Mouse (Mus musculus) kidney, adult 18-20 months (tissue): ENCODE data around the gene Rnf151.

Experiments
- DNase-seq: peaks from one replicate; pipeline ENCODE4 v3.0.0; 2021

The Rnf151 gene

DNA sequence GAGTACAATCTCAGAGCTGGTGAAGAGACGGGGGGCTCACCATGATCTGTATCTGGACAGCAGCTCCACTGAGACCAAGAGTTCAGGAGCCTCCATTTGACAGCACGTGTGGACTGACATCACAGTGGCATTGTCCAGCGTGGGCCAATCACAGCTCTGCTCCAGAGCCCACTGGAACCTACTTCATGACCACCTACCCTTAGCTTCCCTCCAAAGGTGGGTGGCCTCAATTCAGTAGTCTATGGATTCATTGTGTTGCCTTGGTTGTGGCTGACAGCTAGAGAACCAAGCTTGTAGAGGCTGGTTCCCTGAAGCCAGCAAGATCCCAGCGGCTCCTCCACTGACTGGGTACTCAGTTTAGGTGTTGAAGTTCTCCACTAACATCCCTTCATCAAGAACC lies at the start of gene Rnf151, which contains the start of gene Rps2:
Rnf151 (minus strand) TSS at position 121 of the 400 bp plus-strand sequence.
Rps2 (plus strand) TSS at position 174 of the 400 bp plus-strand sequence.
- DNase-seq: no peak

DNA sequence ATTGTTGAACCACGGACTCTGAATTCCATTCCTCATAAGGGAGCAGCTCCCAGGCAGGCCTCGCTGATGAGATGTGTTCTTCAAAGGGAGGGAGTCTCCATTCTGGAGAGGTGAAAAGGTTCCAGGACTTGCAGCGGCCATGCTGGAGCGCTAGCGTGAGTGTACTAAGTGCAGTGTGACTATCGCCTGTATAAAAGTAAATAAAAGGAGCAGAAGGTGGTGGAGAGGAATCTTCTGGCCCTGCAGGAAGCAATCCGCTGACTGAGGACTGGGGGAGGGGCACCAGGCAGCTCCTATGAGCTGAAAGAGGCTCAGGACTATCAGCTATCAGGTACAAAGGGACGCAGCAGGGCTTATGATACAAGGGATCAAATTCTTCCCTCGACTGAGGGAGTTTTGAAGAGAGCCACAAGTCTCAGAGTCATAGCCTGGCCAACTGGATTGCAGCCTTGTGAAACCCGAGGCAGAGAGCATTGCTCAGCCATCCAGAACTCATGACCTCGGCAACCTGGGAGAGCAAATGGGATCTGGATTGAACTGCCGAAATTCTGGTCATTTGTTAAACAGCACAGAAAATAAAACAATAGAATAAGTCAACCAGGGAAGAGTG lies 48.5 kb upstream of the Rnf151 start:
- DNase-seq: peak; percentile 49

DNA sequence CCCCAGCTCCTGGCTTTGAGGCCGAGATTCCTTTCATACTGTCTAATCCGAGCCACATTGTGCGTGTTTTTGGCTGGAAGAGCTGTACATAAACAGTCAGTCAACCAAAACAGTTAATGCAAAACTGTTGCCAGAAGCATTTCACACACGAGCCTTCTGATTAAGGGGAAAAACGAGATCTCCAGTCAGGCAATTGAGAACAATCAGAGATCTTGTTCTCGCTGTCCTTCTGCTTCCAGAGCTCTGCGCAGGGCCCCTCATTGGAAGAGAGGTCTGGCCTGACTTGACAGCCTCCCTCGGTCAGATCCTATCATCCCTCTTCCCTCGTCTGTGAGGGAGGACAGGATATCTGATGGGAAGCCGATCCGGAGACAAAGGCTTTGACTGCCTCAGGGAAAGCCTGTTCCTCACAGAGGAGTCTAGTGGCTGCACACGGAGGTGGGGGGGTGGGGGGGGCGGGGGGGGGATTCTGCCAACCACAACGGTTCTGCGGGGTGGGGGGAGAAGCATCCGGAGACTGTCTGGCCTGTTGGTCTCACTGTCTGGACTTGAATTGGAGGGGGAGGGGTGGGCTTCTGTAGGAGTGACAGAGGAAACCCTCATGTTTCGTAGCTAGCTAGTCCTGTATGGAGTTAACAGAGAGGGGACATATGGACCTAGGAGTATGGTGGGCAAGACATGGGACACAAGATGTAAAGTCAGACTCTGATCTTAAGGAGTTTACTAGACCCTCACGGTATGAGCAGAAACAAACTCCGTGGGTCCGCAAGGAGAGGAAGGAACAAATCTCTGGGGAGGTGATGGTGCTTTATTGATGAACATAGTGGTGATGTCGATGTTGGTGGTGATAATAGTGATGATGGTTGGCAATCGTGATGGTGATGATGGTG lies 47.4 kb upstream of the Rnf151 start:
- DNase-seq: no peak

DNA sequence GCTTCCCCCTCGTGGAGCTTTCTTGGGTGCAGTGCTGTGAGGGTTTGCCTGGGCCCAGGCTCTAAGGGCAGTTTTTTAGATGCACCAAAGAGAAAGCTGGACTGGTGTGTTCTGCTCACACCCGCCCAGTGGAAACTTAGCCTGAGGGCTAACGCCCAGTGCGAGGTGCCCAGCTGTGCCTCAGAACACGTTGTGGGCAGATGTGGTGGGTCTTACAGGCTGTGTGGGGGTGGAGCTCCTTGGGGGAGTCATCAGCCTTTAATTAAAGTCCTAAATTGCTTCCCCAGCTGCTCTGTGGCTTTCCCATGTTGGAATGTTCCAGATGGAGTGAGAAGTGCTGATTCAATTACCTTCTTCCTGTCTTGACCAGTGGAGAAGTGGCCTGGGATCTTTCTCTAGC lies 43.3 kb upstream of the Rnf151 start:
- DNase-seq: no peak

DNA sequence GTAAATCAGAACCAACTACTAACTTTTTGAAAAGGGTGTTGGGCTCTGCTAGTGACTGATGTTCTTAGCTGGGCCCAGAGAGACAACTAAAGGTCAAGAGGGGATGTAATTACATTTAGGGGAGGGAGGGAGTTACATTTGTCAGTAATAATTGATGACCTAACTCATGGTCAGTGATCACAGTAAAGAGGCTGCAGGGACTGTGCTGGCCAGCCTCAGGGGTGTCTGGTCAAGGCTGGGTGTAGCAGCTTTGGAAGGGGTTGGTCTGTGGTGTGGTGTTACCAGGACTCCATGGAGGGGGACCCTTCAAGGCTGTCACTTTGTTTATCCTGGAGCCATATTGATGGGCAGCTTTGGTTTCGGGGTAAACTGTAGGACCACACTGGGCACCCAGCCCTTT lies 39.5 kb upstream of the Rnf151 start:
- DNase-seq: no peak

DNA sequence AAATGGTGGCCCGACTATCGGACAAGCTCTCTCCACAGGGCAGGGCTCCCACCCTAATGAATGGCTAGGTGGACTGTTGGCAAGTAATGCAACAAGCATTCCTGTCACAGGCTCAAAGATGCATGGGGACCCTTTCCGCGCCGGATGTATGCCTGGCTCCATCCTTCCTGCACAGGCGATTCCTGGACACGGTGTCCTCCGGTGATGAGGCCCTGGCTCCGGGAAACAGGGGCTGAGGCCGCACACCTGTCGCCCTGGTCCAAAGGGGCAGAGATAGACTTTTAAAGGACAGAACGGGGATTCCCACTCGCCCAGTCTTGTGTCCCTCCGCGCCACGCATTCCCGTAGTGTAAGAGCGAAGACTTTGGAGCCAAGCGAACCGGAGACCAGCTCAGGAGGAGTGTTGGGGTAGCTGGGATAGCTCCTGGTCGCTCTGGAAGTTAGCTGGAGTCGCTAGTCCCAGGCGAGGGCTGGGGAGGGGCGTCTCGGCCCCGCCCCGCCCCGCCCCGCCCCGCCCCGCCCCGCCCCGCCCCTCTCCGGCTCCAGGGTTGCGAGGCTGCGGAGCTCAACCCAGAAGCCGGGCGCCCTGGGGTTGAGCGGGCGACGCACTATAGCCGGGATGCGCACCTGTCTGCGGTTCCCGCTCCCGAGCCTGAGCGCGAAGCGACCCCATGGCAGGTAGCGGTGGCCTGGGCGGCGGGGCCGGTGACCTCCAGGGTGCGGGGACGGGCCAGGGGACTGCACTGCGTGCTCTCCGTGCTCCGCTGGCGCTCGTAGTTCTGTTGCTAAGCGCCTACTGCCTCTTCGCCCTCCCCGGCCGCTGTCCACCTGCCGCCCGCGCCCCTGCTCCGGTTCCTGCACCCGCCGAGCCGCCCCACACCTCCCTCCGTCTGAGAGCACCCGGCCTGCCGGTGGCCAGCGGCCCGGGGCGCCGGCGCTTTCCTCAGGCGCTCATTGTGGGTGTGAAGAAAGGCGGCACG lies 34.8 kb upstream of the Rnf151 start, which contains the start of gene Hs3st6:
Hs3st6 (plus strand) TSS at position 574 of the 980 bp plus-strand sequence.
- peak; percentile 71 for DNase-seq

DNA sequence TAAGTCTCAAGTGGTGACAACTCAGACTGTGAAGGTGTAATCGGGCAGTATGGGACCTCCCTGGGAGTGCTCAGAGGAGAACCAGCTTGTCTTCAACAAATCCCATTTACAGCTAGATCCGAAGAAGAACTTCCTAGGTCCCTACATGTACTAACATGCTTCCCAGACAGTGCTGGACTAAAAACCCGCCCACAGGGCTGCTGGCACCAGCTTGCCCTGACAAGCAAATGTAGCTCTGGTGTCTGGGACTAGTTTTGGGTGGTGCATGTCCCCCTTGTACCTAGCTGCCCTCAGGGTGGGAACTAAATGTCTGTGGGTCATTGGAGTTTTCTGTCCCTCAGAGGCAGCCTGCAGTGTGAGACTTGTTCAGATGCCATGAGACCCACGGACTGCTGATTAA lies 33.7 kb upstream of the Rnf151 start:
- DNase-seq: no peak

DNA sequence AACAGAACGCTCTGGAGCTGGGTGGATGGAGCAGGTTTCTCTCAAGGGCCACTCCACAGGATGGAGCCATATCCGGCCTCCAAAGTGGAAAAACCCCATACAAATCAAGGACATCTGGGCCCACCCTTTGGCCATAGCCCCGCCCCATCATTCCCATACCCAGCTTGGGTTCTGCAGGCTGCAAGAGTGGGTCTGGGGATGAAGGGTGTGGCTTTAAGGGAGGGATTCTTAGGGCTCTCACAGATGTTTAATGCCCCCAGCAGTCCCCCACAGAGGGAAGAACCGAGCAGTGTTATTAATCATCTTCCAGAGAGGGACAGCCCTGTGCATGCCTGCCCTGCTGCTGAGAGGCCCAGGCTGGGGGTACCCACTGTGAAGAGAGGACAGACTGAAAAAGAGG lies 29.1 kb upstream of the Rnf151 start:
- no peak for DNase-seq

DNA sequence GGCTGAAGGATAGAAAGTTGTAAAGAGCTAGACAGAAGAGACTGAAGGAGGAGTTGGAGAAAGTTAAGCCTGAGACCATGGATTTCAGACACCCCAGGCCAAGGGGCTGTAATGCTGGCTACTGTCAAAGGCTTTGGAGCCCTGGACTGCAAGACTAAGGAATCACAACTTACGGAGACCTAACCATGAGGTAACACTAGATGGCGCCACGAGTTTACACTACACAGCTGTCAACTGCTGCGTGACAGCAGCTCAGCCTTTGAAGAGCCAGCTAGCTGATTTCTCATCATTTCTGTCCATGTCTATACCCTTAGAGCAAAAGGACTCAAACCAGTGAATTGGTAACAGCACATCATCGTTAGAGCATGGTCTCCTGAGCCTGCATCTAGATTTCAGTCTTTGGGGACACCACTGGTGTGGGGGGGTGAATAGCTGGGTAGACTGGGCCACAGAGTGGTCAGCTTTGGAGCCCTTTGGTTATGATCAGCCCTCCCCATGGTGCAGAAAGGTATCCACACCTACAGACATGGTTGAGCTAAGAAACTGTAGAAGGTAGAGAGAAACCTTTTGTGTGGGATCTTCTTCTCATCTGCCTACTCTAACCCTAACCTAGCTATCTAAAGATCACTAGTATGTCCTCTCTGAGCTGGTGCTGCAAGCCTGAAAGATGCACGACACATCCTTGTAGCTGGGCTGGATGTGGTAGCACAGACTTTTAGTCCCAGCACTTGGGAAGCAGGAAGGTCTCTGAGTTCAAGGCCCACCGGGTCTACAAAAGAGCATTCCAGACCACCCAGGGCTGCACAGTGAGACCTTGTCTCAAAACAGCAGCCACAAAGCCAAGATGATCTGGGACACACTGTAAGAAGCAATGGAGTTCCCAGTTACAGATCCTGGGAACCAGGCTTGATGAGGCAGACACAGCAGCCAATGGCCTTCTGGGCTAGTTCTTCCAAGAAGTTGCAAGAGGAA lies 27.9 kb upstream of the Rnf151 start:
- peak; percentile 89 for DNase-seq

DNA sequence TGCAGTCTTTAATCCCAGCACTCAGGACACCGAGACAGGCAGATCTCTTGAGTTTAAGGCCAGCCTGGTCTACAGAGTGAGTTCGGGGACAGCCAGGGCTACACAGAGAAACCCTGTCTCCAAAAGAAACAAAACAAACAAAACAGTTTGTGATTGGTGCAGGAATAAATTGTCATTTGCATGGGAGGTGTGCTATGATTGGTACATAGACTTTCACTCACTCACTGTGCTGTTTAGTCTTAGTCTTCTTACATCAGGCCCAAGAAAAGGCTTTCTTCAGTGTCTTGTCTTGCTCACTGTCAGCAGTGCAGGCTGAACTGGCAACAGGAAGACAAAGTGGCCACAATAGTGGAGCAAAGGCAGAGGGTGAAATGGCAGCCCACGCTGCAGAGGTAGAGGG lies 26.5 kb upstream of the Rnf151 start:
- DNase-seq: no peak

DNA sequence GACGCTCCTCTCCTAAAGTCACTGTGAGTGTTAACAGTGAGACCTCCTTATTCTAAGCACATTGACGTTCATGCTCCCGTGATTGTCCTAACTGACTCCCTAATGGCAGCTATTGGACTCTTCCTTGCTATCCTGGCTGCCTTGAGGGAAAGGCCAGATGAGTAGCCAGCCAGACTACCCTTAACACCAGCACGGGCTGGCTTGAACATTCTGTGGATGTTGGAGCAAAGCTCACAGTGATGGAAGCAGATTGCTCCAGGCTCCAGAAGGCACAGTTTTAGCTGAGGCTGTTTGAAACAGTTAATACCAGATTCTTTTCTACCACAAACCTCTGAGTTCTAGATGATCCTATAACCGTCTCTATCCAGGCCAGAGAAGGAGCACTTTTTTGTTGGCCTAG lies 26.0 kb upstream of the Rnf151 start:
- DNase-seq: no peak

DNA sequence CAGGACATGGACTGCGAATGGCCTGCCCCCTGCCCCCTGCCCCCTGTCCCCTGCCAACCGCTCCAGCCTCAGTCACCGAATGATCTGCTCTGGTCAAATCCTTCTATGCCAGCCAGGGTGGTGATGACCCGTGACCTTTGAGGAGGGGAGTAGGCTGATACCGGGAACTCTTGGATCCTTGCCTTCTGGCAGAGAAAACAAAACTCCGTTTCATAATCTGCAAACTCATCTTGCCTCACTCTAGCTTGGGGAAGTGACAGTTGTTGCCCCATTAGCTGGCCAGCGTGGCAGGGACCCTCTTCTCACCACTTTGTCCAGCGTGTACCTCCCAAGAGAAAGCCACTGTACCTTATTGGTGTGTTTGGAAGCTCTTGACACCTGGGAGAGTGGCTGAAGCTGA lies 24.4 kb upstream of the Rnf151 start:
- DNase-seq: no peak

DNA sequence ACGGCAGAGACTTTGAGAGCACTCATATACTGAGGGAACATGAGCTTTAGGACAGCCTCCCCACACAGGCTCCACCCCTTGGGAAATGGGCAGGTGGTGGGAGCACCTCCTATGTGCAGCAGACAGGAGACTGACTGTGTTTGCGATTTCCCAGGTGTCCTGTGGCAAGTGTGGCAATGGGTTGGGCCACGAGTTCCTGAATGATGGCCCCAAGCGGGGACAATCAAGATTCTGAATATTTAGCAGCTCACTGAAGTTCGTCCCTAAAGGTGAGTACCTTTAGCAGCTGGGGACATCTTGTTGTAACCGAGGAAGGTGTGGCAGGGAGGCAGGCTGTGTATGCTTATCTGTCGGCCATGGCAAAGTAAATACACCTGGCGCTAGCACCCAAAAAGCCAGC lies 22.1 kb upstream of the Rnf151 start:
- no peak for DNase-seq

DNA sequence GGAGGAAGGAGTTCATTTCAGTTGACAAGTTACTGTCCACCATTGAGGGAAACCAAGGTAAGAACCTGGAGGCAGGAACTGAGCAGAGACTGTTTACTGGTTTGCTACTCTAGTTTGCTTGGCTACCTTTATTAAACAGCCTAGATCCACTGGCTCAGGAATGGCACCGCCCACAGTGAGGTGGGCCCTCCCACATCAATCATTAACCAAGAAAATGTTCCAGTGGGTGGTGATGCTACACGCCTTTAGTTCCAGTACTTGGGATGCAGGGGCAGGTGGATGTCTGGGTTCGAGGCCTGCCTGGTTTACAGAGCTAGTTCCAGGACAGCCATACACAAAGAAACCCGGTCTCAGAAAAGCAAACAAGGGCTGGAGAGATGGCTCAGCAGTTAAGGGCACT lies 20.4 kb upstream of the Rnf151 start:
- DNase-seq: peak; percentile 81

DNA sequence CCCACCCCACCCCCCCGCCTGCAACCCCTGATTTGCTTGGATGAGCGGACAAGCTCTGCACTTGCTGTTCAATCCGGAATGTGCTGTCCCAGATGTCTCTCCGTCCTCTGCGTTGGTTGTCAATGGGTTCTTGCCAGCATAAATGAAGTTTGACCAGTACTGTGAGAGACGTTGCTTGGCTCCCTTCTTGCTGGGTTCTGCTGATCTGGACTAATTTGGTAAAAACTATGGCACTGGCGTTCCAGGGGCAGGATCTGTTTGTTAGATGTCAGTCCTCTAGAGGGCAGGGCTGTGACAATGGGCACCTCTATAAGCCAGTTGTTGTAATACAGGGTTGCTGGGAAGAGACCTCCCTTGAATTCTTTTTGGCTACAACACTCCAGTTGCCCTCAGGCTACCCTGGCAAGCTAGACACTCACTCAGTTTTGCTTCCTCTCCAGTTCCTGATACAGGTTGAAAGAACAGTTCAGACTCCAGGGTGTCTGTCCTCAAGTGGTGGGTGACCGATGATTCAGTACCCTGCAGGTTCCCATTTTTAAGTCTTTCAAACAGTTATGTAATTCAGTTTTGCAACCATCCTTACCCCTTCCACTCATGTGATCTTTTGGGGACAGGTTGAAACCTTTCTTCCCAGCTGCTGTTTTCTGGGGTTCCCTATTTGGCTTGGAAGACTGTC lies 19.4 kb upstream of the Rnf151 start:
- DNase-seq: peak; percentile 58

DNA sequence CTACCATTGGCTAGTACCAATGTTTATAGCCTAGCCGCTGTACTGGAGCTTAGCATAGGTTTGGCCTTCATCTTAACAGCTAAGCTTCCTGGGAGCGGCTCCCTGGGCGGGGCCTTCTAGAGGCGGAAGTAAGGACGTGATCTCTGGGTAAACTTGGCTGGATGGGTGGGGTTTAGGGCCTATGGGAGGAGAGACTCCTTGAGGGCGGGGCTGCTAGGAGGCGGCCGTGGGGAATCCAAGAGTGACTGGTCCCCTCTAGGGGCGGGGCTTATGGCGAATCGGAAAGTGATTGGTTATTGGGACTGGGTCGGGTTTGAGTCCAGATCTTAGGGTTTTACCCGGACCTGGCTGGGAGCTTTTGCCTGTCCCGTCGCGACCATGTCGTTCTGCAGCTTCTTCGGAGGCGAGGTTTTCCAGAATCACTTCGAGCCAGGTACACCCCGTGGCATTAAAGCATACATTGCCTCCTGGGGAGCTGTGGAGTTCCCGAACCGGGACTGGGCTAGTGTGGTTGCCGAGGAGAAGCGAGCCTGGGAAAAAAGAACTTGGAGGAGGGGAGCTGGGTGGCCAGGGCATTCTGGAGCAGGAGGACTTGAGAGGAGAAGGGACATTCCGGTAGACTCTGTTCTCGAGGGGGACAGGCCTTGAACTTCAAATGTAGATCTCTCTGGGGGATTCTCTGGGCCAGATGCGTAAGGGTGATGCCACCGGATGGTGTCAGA lies 18.6 kb upstream of the Rnf151 start, which contains the start of gene Msrb1:
Msrb1 (plus strand) TSS at position 313 of the 722 bp plus-strand sequence.
- DNase-seq: peak; percentile 96

DNA sequence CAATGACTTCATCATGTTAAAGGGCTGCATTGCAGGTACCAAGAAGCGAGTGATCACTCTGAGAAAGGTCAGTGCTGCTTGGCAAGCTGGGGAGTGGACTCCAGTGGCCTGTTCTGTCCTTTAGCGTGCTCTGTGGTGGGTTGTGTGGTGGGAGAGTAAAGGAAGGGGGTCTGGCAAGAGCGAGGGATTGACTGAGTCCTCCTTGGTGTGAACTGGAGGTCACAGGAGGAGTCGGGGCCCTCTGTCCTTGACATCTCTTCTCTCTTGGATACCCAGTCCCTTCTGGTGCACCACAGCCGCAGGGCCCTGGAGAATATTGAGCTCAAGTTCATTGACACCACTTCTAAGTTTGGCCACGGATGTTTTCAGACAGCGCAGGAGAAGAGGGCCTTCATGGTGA lies 17.6 kb upstream of the Rnf151 start:
- no peak for DNase-seq

DNA sequence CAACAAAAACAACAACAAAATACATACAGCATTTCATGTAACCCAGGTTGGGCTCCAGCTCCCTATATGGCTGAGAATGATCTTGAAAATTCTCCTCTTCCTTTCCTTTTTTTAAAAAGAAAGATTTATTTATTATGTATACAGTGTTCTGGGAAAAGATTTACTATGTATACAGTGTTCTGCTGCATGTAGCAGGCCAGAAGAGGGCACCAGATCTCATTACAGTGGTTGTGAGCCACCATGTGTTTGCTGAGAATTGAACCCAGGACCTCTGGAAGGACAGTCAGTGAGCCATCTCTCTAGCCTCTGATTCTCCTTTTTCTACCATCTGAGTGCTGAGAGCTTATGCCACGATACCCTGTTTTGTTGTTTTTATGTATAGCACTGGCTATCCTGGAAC lies 16.6 kb upstream of the Rnf151 start:
- DNase-seq: no peak

DNA sequence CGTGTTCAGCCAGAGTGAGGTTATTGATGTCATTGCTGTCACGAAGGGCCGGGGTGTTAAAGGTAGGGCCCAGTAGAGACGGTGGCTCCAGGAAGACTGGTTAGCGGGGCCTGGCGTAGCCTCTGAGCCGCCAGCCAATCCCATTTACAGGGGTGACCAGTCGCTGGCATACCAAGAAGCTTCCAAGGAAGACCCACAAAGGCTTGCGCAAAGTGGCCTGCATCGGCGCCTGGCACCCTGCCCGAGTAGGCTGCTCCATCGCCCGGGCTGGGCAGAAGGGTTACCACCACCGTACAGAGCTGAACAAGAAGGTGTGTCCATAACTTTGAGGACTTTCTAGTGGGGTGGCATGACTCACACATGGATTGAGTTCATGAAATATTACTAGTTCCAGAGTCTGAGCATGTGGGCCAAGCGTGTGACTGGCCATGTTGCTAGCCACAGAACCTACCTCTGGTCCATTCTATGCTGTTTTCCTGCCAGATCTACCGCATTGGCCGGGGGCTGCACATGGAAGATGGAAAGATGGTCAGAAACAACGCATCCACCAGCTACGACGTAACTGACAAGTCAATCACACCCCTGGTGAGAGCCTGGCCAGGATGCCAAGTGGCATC lies 15.7 kb upstream of the Rnf151 start:
- no peak for DNase-seq
